Mouse (Mus musculus) limb, embryonic 14.5 days (tissue): ENCODE results near the gene Sh2d3c. TPM values are rescaled to one million over a fixed set of nuclear protein-coding genes. Genes with fewer than 3 reads are reported as not detected.

Experiments used
- ATAC-seq: fragments of 200-750 bp; cut with Nextera tagmentation; 2 replicates; pipeline ENCODE4 v1.8.0; 2017; ENCODE audit warnings: low read depth, moderate number of reproducible peaks, moderate TSS enrichment; ENCODE audit not compliant: low FRiP score
- DNase-seq: peaks from one replicate; pipeline ENCODE4 v3.0.0-alpha.2; 2015; ENCODE audit warnings: low spot score
- H3K27ac ChIP-seq: fragments of 300-500 bp; sonication (generic); replicated peaks from 2 replicates; pipeline ENCODE4 v1.5.1; 2014; ENCODE audit warnings: low read depth, mild to moderate bottlenecking, low read length, moderate library complexity, mixed read lengths
- H3K27me3 ChIP-seq: fragments of 300-500 bp; sonication (generic); 2 replicates; pipeline ENCODE4 v1.6.1; 2014; ENCODE audit warnings: low read length, mixed read lengths; ENCODE audit not compliant: control insufficient read depth, insufficient read depth
- H3K36me3 ChIP-seq: fragments of 300-500 bp; sonication (generic); 2 replicates; pipeline ENCODE4 v1.6.1; 2014; ENCODE audit warnings: mild to moderate bottlenecking, low read length, moderate library complexity, mixed read lengths; ENCODE audit not compliant: control insufficient read depth, insufficient read depth
- H3K4me1 ChIP-seq: fragments of 300-500 bp; sonication (generic); 2 replicates; pipeline ENCODE4 v1.6.1; 2014; ENCODE audit warnings: antibody characterized with exemption, low read length, mixed read lengths; ENCODE audit not compliant: control insufficient read depth, insufficient read depth
- H3K4me2 ChIP-seq: fragments of 300-500 bp; sonication (generic); replicated peaks from 2 replicates; pipeline ENCODE4 v1.6.1; 2014; ENCODE audit warnings: low read depth, mild to moderate bottlenecking, low read length, moderate library complexity; ENCODE audit not compliant: severe bottlenecking
- H3K4me3 ChIP-seq: fragments of 300-500 bp; sonication (generic); replicated peaks from 2 replicates; pipeline ENCODE4 v1.5.1; 2014; ENCODE audit warnings: low read length
- H3K9ac ChIP-seq: fragments of 300-500 bp; sonication (generic); 2 replicates; pipeline ENCODE4 v1.6.1; 2014; ENCODE audit warnings: mild to moderate bottlenecking, low read depth, low read length, moderate library complexity; ENCODE audit not compliant: severe bottlenecking
- H3K9me3 ChIP-seq: fragments of 300-500 bp; sonication (generic); 2 replicates; pipeline ENCODE4 v1.6.1; 2016; ENCODE audit warnings: low read length; ENCODE audit not compliant: control insufficient read depth
- POLR2A ChIP-seq: fragments of 200-500 bp; IDR thresholded peaks from 2 replicates; pipeline ENCODE4 v1.8.0; 2012; ENCODE audit warnings: inconsistent platforms, mild to moderate bottlenecking, moderate library complexity, borderline replicate concordance; ENCODE audit not compliant: insufficient read depth, insufficient read length; ENCODE audit errors: extremely low read depth
- WGBS: fragments of 180-500 bp; shearing (Covaris S2); extraction: QIAGEN DNeasy Blood & Tissue Kit; methylation state at CpG from one replicate; pipeline ENCODE4 v1.1.7; 2014; 5-methylcytosine and 5-hydroxymethylcytosine counted together
- polyA plus RNA-seq, 2 experiments: library from polyadenylated mRNA; depleted of rRNA in 1 of 2; stranded (reverse) in 1 of 2; unstranded in 1 of 2; fragments of >200 nt; fragmentation: Nextera tagmentation in 1 of 2; extraction: Ambion mirVana in 1 of 2; gene quantifications; 2 replicates each; pipeline versions ENCODE4 v1.2.1 to v1.2.3; 2012 to 2014

The Sh2d3c gene
- polyA plus RNA-seq, 2 experiments, result 18.5 to 36.8 TPM

DNA sequence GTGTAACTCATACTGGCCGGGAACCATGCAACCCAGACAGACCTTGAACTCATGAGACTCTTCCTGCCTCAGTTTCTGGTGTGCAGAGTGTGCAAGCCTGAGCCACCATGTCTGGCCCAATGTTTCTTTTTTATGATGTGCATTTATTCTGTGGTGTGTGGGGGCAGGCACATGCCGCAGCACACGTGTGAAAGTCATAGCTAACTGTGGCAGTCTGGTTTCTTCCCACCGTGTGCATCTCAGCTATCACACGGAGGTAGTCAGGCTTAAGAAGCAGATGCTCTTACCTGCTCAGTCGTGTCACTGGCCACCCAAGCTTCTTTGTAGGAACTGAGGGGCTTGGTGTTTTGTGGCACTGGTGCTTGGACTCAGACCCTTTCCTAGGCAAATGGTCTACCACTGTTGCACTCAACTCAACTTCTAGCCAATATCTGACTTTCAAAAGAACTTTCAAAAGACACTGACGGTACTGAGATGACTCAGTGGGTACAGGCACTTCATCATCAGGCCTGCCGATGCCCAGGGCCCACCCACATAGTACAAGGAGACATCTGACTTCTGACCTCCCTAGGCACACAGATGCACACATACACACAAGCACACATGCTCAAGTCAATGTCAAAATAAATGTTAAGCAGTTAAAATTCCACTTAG is 51.9 kb downstream of the Sh2d3c start:
- Histone ChIP-seq H3K36me3 (no peaks in the 10 kb centered on the region), H3K27ac (no peak overlapping the region), H3K9me3 (no peaks in the 10 kb centered on the region), H3K27me3 (no peaks in the 10 kb centered on the region), H3K4me1 (peaks cover 7% of the 10 kb centered on the region), H3K9ac (no peak overlapping the region), H3K4me2 (no peak overlapping the region), H3K4me3 (no peak overlapping the region)
- no peak for TF ChIP-seq POLR2A
- 82% methylated on average over 8 of the region's 8 CpGs for WGBS
- ATAC-seq (no peak), DNase-seq (no peak)

DNA sequence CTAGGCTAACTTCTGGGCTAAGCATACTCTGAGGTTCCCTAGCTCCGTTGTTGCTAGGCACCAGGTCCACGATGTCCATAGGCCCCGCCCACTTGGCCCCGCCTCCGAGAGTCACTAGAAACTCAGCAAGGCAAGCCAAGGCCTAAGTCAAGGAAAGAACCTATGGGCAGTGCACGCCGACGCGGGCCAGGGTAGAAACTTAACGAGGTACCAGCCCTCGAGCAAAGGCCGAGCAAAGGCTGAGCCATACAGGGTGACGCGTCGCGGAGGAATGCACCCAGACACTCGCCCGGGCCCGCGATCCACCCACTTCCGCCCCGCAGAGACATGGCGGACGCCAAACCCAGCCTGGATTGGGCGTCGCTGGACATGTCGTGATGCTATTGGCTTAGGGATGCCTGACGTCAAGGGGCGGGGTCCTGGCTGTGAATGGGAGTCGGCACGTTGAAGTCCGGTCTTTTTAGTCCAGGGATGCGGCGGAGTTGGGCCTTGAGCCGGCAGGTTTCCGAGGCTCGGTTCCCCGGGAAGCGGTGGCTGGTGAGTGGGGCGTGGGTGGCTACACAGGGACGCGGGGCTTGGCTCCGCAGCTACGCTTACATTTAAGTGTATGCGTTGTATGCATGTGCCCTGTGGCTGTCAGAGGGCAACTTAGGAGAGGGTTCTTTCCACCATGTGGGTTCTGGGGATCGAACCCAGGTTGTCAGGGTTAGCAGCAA is 54.7 kb downstream of the Sh2d3c start, which contains the start of the genes Ttc16 and Ptrh1:
Ttc16 (minus strand) TSS at position 275 of the 716 bp plus-strand sequence.
Ptrh1 (plus strand) TSS at position 428 of the 716 bp plus-strand sequence.
- Histone ChIP-seq H3K4me2 (peak within 1 kb of the TSS; percentile 88), H3K9me3 (no peaks in the 10 kb centered on the region), H3K27me3 (no peaks in the 10 kb centered on the region), H3K9ac (peak within 1 kb of the TSS; percentile 50), H3K4me3 (peak within 1 kb of the TSS; percentile 62), H3K4me1 (peaks cover 7% of the 10 kb centered on the region), H3K27ac (peak within 1 kb of the TSS; percentile 75), H3K36me3 (no peaks in the 10 kb centered on the region)
- no peak for TF ChIP-seq POLR2A
- peak; percentile 95 for DNase-seq
- WGBS, result under 1% methylated on average over 46 of the region's 46 CpGs
- ATAC-seq, result peak; percentile 99

DNA sequence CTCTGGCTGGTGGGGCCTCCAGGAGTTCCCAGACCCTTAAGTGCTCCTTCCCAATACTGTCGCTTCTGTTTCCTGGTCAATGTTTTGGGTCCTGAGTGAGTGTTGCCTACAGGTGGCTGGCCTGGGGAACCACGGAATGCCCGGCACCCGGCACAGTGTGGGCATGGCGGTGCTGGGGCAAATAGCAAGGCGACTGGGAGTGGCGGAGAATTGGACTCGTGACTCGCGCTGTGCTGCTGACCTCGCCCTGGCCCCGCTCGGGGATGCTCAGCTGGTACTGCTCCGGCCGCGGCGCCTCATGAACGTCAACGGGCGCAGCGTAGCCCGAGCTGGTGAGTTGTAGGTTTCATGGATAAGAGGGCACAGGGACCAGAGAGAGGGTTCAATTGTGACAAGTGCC is 55.3 kb downstream of the Sh2d3c start:
- WGBS, result 19% methylated on average over 22 of the region's 22 CpGs
- H3K9ac ChIP-seq, result peak overlapping the region; percentile 50; the same call in 1 of the 2 replicates
- DNase-seq, result no peak
- ATAC-seq, result no peak
- H3K4me1 ChIP-seq, result peaks cover 7% of the 10 kb centered on the region
- peak overlapping the region; percentile 88 for H3K4me2 ChIP-seq
- H3K9me3 ChIP-seq, result no peaks in the 10 kb centered on the region
- TF ChIP-seq POLR2A, result no peak
- no peaks in the 10 kb centered on the region for H3K27me3 ChIP-seq
- no peak overlapping the region for H3K27ac ChIP-seq
- no peaks in the 10 kb centered on the region for H3K36me3 ChIP-seq
- H3K4me3 ChIP-seq, result peak overlapping the region; percentile 62

DNA sequence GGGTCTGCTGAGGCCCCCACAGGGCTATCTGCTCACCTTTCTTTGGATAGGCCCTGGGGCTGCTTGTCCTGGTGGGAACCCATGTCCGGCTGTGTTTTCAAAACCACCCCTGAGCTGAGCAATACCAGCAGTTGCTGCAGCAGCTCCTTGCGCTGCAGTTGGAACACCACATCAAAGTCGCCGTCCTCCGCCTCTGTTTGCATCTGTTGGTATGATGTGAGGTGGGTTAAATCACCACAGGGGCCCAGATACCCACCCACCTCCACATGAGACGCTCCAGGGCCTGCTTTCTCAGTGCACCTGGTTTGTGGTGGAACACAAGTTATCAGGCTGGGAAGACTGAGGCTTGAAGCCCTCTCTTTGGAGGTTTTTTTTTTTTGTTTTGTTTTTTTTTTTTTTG is 57.2 kb downstream of the Sh2d3c start:
- no peak for TF ChIP-seq POLR2A
- Histone ChIP-seq H3K9me3 (no peaks in the 10 kb centered on the region), H3K36me3 (no peaks in the 10 kb centered on the region), H3K27ac (no peak overlapping the region), H3K4me1 (peaks cover 7% of the 10 kb centered on the region), H3K4me3 (no peak overlapping the region), H3K9ac (no peak overlapping the region), H3K27me3 (no peaks in the 10 kb centered on the region), H3K4me2 (no peak overlapping the region)
- ATAC-seq (no peak), DNase-seq (no peak)
- WGBS, result 88% methylated on average over 6 of the region's 6 CpGs

GRCm38 (mm10) chr2:32779131-32779530 is 58.3 kb downstream of the Sh2d3c start:
- 14% methylated on average over 8 of the region's 8 CpGs for WGBS
- Histone ChIP-seq H3K9me3 (no peaks in the 10 kb centered on the region), H3K4me3 (no peak overlapping the region), H3K9ac (no peak overlapping the region), H3K27me3 (no peaks in the 10 kb centered on the region), H3K4me2 (no peak overlapping the region), H3K27ac (no peak overlapping the region), H3K4me1 (peaks cover 10% of the 10 kb centered on the region), H3K36me3 (no peaks in the 10 kb centered on the region)
- no peak for TF ChIP-seq POLR2A
- DNase-seq (peak; percentile 55), ATAC-seq (no peak)
